10 mouse cellular contexts compared by ENCODE assay signal in genomic region chr15:102097147-102097915, GRCm38 (mm10). TPM values are rescaled to one million over a fixed set of nuclear protein-coding genes. Genes with fewer than 3 reads are reported as not detected.
DNase-seq lines count a peak whose midpoint lies in the region; ATAC-seq and TF ChIP-seq lines count a peak whose summit lies in the region.
"Had no signal": no experiment of that assay in that cellular context is flagged by ENCODE, and none has a peak within 500 bp of the region (broad histone marks: within the 10 kb centered on the region; RNA-seq: fewer than 3 reads in every experiment).

No protein-coding gene starts in this region.

- H3K4me2 ChIP-seq in heart, embryonic 11.5 days, result no peak overlapping the region
- H3K4me2 ChIP-seq in midbrain, embryonic 11.5 days, result no peak overlapping the region
- no peak overlapping the region for H3K4me2 ChIP-seq in midbrain, postnatal 0 days (ENCODE audit: low read depth, low read length, poor library complexity, severe bottlenecking)
- H3K4me2 ChIP-seq: neural tube, embryonic 13.5 days had no signal

- no peak for TF ChIP-seq CTCF in midbrain, postnatal 0 days (IDR thresholded peaks at IDR 0.05)
- TF ChIP-seq CTCF in left cerebral cortex, adult 2 months (IDR thresholded peaks at IDR 0.05), result no peak

- H3K9me3 ChIP-seq in heart, embryonic 11.5 days (replicated peaks; ENCODE audit: control insufficient read depth, low read length), result no peaks in the 10 kb centered on the region
- H3K9me3 ChIP-seq in midbrain, embryonic 11.5 days (ENCODE audit: control insufficient read depth, low read length), result no peaks in the 10 kb centered on the region
- no peaks in the 10 kb centered on the region for H3K9me3 ChIP-seq in midbrain, postnatal 0 days (ENCODE audit: low read length)
- H3K9me3 ChIP-seq: neural tube, embryonic 13.5 days had no signal

- no peak overlapping the region for H3K4me3 ChIP-seq in heart, embryonic 11.5 days (ENCODE audit: low read depth, low read length)
- no peak overlapping the region for H3K4me3 ChIP-seq in midbrain, embryonic 11.5 days (ENCODE audit: low read depth, low read length)
- H3K4me3 ChIP-seq in midbrain, postnatal 0 days (ENCODE audit: low read depth, low read length), result no peak overlapping the region
- no peak overlapping the region for H3K4me3 ChIP-seq in left cerebral cortex, adult 2 months
- H3K4me3 ChIP-seq: neural tube, embryonic 13.5 days had no signal

- no peaks in the 10 kb centered on the region for H3K27me3 ChIP-seq in heart, embryonic 11.5 days (ENCODE audit: control insufficient read depth, insufficient read depth, low read length)
- H3K27me3 ChIP-seq in midbrain, embryonic 11.5 days (ENCODE audit: control insufficient read depth, insufficient read depth, low read length), result peaks cover 19% of the 10 kb centered on the region
- H3K27me3 ChIP-seq in midbrain, postnatal 0 days (ENCODE audit: insufficient read depth, low read length), result 0 out of 2 replicates have a peak, but pooled peaks cover 5% of the 10 kb centered on the region

- no peak overlapping the region for H3K27ac ChIP-seq in heart, embryonic 11.5 days (ENCODE audit: low read depth, low read length)
- H3K27ac ChIP-seq in midbrain, embryonic 11.5 days (ENCODE audit: low read depth, low read length), result no peak overlapping the region
- no peak overlapping the region for H3K27ac ChIP-seq in midbrain, postnatal 0 days (ENCODE audit: low read depth, low read length)
- no peak overlapping the region for H3K27ac ChIP-seq in left cerebral cortex, adult 2 months
- H3K27ac ChIP-seq: macrophage; neural tube, embryonic 13.5 days had no signal

- peaks cover 43% of the 10 kb centered on the region for H3K36me3 ChIP-seq in heart, embryonic 11.5 days (ENCODE audit: control insufficient read depth, insufficient read depth, low read length)
- H3K36me3 ChIP-seq in midbrain, embryonic 11.5 days (ENCODE audit: control insufficient read depth, insufficient read depth, low read length), result peaks cover 20% of the 10 kb centered on the region
- H3K36me3 ChIP-seq in midbrain, postnatal 0 days (ENCODE audit: insufficient read depth, low read length), result peaks cover 35% of the 10 kb centered on the region

- 70% methylated on average over 8 of the region's 8 CpGs for WGBS in heart, embryonic 11.5 days (ENCODE audit: insufficient replicate concordance)
- WGBS in midbrain, embryonic 11.5 days, result 85% methylated on average over 8 of the region's 8 CpGs
- 86% methylated on average over 8 of the region's 8 CpGs for WGBS in midbrain, postnatal 0 days

- DNase-seq in heart, adult 18-20 months, result peak; percentile 77 to 85
- DNase-seq in midbrain, embryonic 11.5 days (ENCODE audit: low spot score, missing footprints), result peak; percentile 85
- no peak for DNase-seq in midbrain, postnatal 0 days (ENCODE audit: low spot score)
- peak; percentile 70 to 72 for DNase-seq in heart, postnatal 10 days
- DNase-seq in cerebellum, postnatal 36 days, result no peak
- no peak for DNase-seq in left cerebral cortex, adult 2 months (ENCODE audit: extremely low spot score in 1 of 2, low spot score in 2 of 2)

- no peak overlapping the region for H3K9ac ChIP-seq in heart, embryonic 11.5 days (ENCODE audit: low read depth, low read length)
- no peak overlapping the region for H3K9ac ChIP-seq in midbrain, embryonic 11.5 days (ENCODE audit: low read length)
- H3K9ac ChIP-seq in midbrain, postnatal 0 days (replicated peaks; ENCODE audit: low read length, poor library complexity, severe bottlenecking), result no peak overlapping the region
- H3K9ac ChIP-seq: neural tube, embryonic 13.5 days had no signal

- no peak for ATAC-seq in heart, embryonic 11.5 days (replicated peaks; ENCODE audit: insufficient number of reproducible peaks, low FRiP score, low TSS enrichment)
- ATAC-seq in midbrain, embryonic 11.5 days (ENCODE audit: low FRiP score), result no peak
- no peak for ATAC-seq in midbrain, postnatal 0 days (ENCODE audit: low FRiP score)
- ATAC-seq in frontal cortex, adult (ENCODE audit: low TSS enrichment), result no peak

- H3K4me1 ChIP-seq in heart, embryonic 11.5 days (ENCODE audit: control insufficient read depth, insufficient read depth, low read length), result peaks cover 40% of the 10 kb centered on the region
- H3K4me1 ChIP-seq in midbrain, embryonic 11.5 days (ENCODE audit: control insufficient read depth, insufficient read depth, low read length), result peaks cover 14% of the 10 kb centered on the region
- peaks cover 6% of the 10 kb centered on the region; the same call in 1 of the 2 replicates for H3K4me1 ChIP-seq in midbrain, postnatal 0 days (ENCODE audit: insufficient read depth, low read length)

- intact Hi-C loops in heart, postnatal 10 days (cut with DNase I), result no loop called here
- intact Hi-C loops in left cerebral cortex, adult 2 months (cut with DNase I), result no loop called here

RNA-seq across cellular contexts. Expression of gene Tns2, which starts 2.9 kb away (rescaled TPM):
- total RNA-seq in heart, adult 18-20 months (2021), result 100 to 1,000 TPM; 109 to 123 TPM
- polyA plus RNA-seq in heart, embryonic 11.5 days (2014; fragmentation: Nextera tagmentation; extraction: Ambion mirVana), result 25.0 and 25.4 TPM in 2 replicates
- 7.5 TPM in 2 replicates for polyA plus RNA-seq in midbrain, embryonic 11.5 days (2014; fragmentation: Nextera tagmentation; extraction: Ambion mirVana)
- total RNA-seq in midbrain, postnatal 0 days (2014; rRNA removed), result 18.1 and 20.4 TPM in 2 replicates
- polyA plus RNA-seq in midbrain, postnatal 0 days (2015; fragmentation: Nextera tagmentation; extraction: Ambion mirVana), result 5.1 and 6.3 TPM in 2 replicates
- 100 to 1,000 TPM in 1 of 2 experiments, 10 to 100 TPM in 1; 95.1 to 108 TPM for total RNA-seq in heart, postnatal 10 days (2021)
- total RNA-seq in left cerebral cortex, adult 2 months (2021), result 10 to 100 TPM; 16.4 to 22.8 TPM

RNA-seq across cellular contexts. Expression of gene Eif4b, which starts 23.8 kb away (rescaled TPM):
- total RNA-seq in heart, adult 18-20 months (2021), result 100 to 1,000 TPM; 151 to 167 TPM
- polyA plus RNA-seq in heart, embryonic 11.5 days (2014; fragmentation: Nextera tagmentation; extraction: Ambion mirVana), result 71.6 and 83.5 TPM in 2 replicates
- polyA plus RNA-seq in midbrain, embryonic 11.5 days (2014; fragmentation: Nextera tagmentation; extraction: Ambion mirVana), result 106 and 107 TPM in 2 replicates
- total RNA-seq in midbrain, postnatal 0 days (2014; rRNA removed), result 161 and 169 TPM in 2 replicates
- polyA plus RNA-seq in midbrain, postnatal 0 days (2015; fragmentation: Nextera tagmentation; extraction: Ambion mirVana), result 65.8 and 68.2 TPM in 2 replicates
- total RNA-seq in heart, postnatal 10 days (2021), result 100 to 1,000 TPM; 149 to 154 TPM
- total RNA-seq in left cerebral cortex, adult 2 months (2021), result 100 to 1,000 TPM; 163 to 167 TPM

RNA-seq across cellular contexts. Expression of gene Spryd3, which starts 38.7 kb away (rescaled TPM):
- total RNA-seq in heart, adult 18-20 months (2021), result 10 to 100 TPM; 14.4 to 15.3 TPM
- 11.1 and 14.6 TPM in 2 replicates for polyA plus RNA-seq in heart, embryonic 11.5 days (2014; fragmentation: Nextera tagmentation; extraction: Ambion mirVana)
- 9.8 and 10.5 TPM in 2 replicates for polyA plus RNA-seq in midbrain, embryonic 11.5 days (2014; fragmentation: Nextera tagmentation; extraction: Ambion mirVana)
- total RNA-seq in midbrain, postnatal 0 days (2014; rRNA removed), result 120 and 134 TPM in 2 replicates
- 118 and 120 TPM in 2 replicates for polyA plus RNA-seq in midbrain, postnatal 0 days (2015; fragmentation: Nextera tagmentation; extraction: Ambion mirVana)
- 10 to 100 TPM; 19.1 to 22.2 TPM for total RNA-seq in heart, postnatal 10 days (2021)
- 100 to 1,000 TPM; 152 TPM for total RNA-seq in left cerebral cortex, adult 2 months (2021)

RNA-seq across cellular contexts. Expression of gene Igfbp6, which starts 46.8 kb away (rescaled TPM):
- total RNA-seq in heart, adult 18-20 months (2021), result 10 to 100 TPM; 23.3 to 39.7 TPM
- polyA plus RNA-seq in heart, embryonic 11.5 days (2014; fragmentation: Nextera tagmentation; extraction: Ambion mirVana), result 0.70 and 1.1 TPM in 2 replicates
- polyA plus RNA-seq in midbrain, embryonic 11.5 days (2014; fragmentation: Nextera tagmentation; extraction: Ambion mirVana), result 0.34 and 0.40 TPM in 2 replicates
- total RNA-seq in midbrain, postnatal 0 days (2014; rRNA removed), result 11.9 and 13.6 TPM in 2 replicates
- 9.9 and 12.7 TPM in 2 replicates for polyA plus RNA-seq in midbrain, postnatal 0 days (2015; fragmentation: Nextera tagmentation; extraction: Ambion mirVana)
- total RNA-seq in heart, postnatal 10 days (2021), result 10 to 100 TPM; 24.8 to 30.5 TPM
- 10 to 100 TPM; 57.4 to 64.8 TPM for total RNA-seq in left cerebral cortex, adult 2 months (2021)
- polyA plus RNA-seq: macrophage had no signal

RNA-seq across cellular contexts. Expression of gene Soat2, which starts 53.0 kb away (rescaled TPM):
- total RNA-seq in heart, adult 18-20 months (2021), result not detected
- polyA plus RNA-seq in heart, embryonic 11.5 days (2014; fragmentation: Nextera tagmentation; extraction: Ambion mirVana), result 0.76 and 2.3 TPM in 2 replicates
- polyA plus RNA-seq in midbrain, embryonic 11.5 days (2014; fragmentation: Nextera tagmentation; extraction: Ambion mirVana), result not detected in 2 replicates
- 0.61 TPM in 1 of 2 replicates, not detected in the other for total RNA-seq in midbrain, postnatal 0 days (2014; rRNA removed)
- 0.06 and 0.12 TPM in 2 replicates for polyA plus RNA-seq in midbrain, postnatal 0 days (2015; fragmentation: Nextera tagmentation; extraction: Ambion mirVana)
- total RNA-seq in heart, postnatal 10 days (2021), result under 1 TPM in 1 of 2 experiments, not detected in 1; 0.20 TPM
- under 1 TPM in 1 of 2 experiments, not detected in 1; 0.26 TPM for total RNA-seq in left cerebral cortex, adult 2 months (2021)

Comparison
In these comparisons a context has a peak if more than half of its experiments do, and no peak if none do; other contexts are left out.
1. DNase-seq: peak in heart, adult 18-20 months (2 of 2), midbrain, embryonic 11.5 days (single experiment) and heart, postnatal 10 days (2 of 2); none in midbrain, postnatal 0 days (single experiment), cerebellum, postnatal 36 days (0 of 2) and left cerebral cortex, adult 2 months (0 of 2).